Mouse (Mus musculus) cerebellum, adult (tissue): ENCODE measurements at regions not wholly inside any gene's neighbourhood (a gene's known extent, or its start where the extent isn't known, plus 50 kb on each side); places are given as distances from the start of the nearest gene placed in this dataset.

Experiments
- ATAC-seq: cut with Nextera tagmentation; 2 replicates; pipeline ENCODE4 v1.9.2; 2017; ENCODE audit warnings: mild to moderate bottlenecking, moderate library complexity, mixed read lengths; ENCODE audit not compliant: insufficient number of reproducible peaks, low FRiP score, low TSS enrichment

GRCm38 (mm10) chr1:163190841-163191240, 105.4 kb upstream of the Mroh9 start:
- no peak for ATAC-seq

- ATAC-seq, result no peak
These were observed 96.4 kb upstream of the Mroh9 start for GRCm38 (mm10) chr1:163181851-163182250.

GRCm38 (mm10) chr1:163177011-163177410, 91.5 kb upstream of the Mroh9 start:
- ATAC-seq, result no peak

- no peak for ATAC-seq
These were observed 81.6 kb upstream of the Mroh9 start for GRCm38 (mm10) chr1:163167051-163167450.

- ATAC-seq, result no peak
These were observed 78.2 kb upstream of the Mroh9 start for GRCm38 (mm10) chr1:163163636-163164035.

- ATAC-seq, result no peak
These were observed 74.4 kb upstream of the Mroh9 start for GRCm38 (mm10) chr1:163159911-163160310.

- ATAC-seq, result no peak
These were observed 73.0 kb upstream of the Mroh9 start for GRCm38 (mm10) chr1:163158491-163158890.

GRCm38 (mm10) chr1:163150203-163150855, 64.9 kb upstream of the Mroh9 start:
- ATAC-seq, result peak; percentile 79

- no peak for ATAC-seq
These were observed 61.2 kb upstream of the Mroh9 start for GRCm38 (mm10) chr1:163146641-163147040.

- no peak for ATAC-seq
These were observed 57.6 kb upstream of the Mroh9 start for GRCm38 (mm10) chr1:163143113-163143512.

GRCm38 (mm10) chr1:163141471-163141870, 56.0 kb upstream of the Mroh9 start:
- ATAC-seq, result no peak

- no peak for ATAC-seq
These were observed 52.7 kb upstream of the Mroh9 start for GRCm38 (mm10) chr1:163138179-163138578.
